Mouse (Mus musculus) telencephalon, adult 2 months (tissue): ENCODE measurements around the gene Gnai1.
"Not testable (repeated sequence)": the region's sequence is repeated elsewhere in the genome, so short reads cannot be mapped to it uniquely, and the experiment has no call there.

Experiments
- DNase-seq: peaks from one replicate; pipeline ENCODE4 v3.0.0-alpha.2; 2011; ENCODE audit warnings: low read depth, low spot score

Gnai1 gene

DNA sequence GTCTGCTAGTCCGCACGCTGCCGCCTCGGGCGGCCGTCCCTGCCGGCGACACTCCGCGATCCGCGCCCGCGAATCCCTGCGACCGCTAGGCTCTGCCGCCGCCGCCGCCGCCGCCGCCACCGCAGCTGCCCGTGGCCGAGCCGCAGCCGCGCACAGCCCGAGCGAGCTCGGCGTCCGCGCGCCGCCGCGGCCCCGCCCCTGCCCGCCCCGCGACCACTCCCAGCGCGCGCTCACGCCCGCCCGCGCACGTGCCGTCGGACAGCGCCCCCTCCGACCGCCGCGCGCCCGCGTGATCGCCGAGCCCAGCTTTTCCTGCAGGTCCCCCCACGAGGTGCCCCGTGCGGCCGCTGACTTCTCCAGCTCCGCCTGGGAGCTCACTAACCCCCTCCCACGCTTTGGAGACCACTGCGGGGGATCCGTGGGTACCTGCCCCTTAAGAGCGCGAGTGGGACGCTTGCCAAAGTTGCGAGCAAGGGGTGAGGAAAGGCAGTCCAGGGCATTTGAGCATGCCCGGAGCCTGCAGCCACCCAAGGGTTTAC is at the start of gene Gnai1:
Gene Gnai1, minus strand, starts transcription at position 75 of the 539 bp plus-strand sequence.
- DNase-seq: no peak

DNA sequence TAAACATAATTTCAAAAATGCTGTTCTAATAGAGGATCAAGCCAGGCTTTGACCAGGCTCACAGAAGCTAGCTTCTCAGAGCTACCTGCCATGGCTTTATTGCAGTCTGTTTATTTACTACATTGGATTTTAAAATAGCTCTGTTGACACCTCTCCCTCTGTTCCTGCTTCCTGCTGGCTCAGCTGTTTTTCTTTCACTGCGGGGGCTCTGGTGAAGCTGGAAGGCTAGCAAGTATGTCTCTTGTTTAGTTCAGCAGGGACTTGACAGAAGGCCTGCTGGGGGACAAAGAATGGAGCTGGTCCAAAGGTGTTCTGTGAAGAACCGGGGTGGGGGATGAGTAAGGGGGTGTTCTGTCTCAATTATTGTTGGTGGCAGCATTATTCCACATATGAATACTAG is 7.7 kb upstream of the Gnai1 start:
- DNase-seq: no peak

DNA sequence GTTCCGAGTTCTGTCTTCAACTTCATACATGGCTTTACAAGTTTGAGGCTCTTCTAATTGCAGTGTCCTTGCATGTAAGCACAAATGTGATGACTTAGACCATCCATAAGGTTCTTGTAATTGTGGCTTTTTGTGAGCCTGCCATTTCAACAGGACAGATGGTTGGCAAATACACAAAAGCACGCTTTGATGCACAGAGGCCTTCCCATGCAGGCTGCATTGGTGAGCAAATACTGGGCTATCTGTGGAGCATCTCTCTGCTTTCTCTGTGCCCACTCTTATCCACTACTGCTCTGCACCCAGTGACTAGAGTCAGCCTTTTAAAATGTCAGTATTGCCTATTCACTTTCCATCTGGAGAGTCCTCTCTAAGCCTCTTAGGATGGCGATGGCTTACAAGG is 5.3 kb upstream of the Gnai1 start:
- no peak for DNase-seq

DNA sequence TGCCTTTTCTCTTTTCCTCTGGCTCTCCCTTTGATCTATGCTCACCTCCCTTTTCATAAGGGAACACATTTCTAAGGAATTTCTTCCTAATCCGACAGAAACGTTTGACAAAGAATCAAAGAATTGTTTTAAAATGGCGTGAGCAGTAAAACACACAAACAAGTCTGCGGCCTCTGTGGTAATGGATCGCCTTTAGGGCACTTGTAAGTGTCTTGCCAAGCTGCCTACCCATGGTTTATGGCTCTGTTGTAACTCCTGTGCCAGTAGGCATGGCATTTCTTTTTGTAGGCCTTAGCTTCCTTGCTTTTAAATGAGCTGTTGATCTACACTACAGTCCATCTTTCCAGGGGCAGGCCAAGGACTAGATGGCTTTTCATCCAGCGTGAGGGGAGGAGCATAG is 801 bp upstream of the Gnai1 start:
- no peak for DNase-seq

DNA sequence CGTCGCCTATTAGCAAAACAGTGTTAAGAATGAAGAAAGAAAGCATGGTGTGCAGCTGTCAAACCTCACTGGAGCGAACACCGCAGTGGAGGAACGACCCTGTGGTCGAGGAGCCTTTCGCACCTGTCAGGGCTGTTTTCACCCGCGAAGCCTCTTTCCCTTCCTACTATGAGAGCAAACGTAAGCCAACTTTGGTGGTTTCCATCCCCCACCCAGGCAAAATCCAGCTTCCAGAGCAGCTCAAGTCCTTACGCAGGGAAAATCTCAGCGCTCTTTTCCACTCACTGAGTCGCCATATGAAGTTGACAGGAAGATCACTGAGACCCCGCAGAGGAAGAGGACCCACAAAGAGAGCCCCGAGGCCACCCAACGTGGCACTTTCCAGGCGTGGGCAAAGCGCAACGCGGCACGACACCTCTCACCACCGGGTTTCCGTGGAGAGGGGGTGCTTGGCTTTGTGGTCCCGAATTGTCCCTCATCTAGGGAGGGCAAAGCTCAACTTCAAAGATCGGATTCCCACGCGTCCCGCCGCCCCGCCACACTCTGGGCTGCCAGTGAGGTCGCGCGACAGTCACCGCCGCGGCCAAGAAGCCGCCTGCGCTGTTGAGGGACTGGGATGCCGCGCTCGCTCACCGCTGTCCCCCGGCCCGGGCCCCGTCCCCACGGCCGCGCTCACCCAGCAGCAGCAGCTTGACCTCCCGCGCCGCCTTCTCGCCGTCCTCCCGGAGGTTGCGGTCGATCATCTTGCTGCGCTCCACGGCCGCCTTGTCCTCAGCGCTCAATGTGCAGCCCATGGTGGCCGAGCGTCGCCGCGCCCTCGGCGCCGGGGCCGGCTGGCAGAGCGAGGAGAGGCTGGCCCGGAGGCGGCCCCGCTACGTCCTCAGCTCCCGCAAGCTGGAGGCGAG is 527 bp downstream of the Gnai1 start:
- DNase-seq: no peak

DNA sequence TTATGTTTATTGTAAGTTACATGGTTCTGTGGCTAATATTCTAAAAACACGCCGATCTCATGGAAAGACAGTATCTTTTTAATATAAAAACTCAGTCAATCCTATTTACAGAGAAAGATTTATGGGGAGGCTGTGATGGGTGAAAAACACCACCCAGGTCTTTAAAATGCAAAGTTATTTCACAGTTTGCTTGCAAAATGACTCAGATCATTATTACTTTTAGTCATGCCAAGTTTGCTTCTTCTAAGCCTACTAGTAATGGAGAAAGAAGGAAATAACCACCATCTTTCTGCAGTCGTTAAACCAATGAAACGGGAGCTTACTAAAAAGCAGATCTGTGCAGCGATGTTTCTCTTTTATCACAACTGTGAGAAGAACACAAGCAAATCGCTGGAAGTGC is 1.4 kb downstream of the Gnai1 start:
- DNase-seq: no peak

DNA sequence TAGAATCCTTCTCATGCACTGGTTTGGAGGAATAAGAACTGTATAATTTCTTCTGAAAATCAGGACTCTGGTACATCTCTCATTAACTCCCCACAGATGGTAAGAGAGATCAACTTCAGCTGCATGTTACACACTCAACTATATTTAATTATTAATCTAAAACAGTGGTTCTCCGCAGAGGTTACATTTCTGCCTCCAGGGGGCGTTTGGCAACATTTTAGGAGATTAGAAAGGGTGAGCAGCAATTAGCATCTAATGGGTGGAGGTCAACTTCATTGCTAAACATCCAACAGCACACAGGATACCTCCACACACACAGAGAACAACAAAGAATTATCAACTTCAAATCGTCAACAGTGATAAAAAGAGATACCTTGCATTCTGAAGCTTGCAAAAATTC is 2.0 kb downstream of the Gnai1 start:
- no peak for DNase-seq

DNA sequence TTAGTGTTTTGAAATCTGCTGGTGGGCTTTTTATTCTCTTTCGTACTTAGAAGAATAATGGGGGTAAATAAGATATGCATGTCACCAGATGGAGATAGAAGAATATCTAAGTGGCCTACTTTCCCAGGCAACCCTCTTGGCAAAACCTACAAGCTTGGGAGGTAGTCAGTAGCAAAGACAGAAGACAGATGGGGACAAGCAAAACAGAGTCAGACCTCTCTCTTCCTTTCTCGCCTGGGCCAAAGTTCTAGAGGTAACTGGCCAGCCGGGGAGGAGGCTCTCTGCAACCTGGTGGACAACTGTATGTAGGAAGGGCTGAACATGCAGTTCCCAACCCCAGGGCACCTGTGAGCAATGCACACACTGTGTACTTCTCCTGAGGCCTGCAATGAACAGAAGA is 12.9 kb downstream of the Gnai1 start:
- DNase-seq: no peak

DNA sequence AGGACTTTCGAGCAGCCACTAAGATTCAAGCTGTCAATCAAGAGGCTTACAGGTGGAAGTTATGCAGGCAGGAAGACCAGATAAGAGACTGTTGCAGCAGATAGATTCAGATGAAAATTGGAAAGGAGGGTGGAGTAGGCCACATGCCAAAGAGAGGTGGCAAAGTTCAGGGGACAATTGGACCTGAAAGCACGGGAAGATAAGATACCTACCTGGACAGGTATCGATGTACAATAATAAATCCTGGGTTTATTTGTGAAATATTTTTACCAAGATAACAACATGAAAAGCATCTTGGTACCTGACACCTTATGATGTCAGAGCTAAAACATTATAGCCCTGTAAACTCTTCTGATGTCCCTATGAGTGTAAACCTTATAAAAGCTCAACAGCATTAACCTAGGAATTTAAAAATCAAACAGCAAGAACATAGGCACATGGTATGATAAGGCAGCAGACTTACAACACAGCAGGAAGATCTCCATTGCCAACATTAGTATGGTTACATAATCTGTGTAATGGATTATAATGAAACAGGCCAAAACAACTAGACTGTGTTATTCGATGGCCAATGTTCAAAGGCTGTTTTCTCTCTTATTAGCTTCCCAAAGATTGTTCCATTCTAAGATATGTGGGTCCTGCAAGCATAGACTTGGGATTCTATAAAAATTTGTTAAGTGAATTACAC is 16.6 kb downstream of the Gnai1 start:
- no peak for DNase-seq

DNA sequence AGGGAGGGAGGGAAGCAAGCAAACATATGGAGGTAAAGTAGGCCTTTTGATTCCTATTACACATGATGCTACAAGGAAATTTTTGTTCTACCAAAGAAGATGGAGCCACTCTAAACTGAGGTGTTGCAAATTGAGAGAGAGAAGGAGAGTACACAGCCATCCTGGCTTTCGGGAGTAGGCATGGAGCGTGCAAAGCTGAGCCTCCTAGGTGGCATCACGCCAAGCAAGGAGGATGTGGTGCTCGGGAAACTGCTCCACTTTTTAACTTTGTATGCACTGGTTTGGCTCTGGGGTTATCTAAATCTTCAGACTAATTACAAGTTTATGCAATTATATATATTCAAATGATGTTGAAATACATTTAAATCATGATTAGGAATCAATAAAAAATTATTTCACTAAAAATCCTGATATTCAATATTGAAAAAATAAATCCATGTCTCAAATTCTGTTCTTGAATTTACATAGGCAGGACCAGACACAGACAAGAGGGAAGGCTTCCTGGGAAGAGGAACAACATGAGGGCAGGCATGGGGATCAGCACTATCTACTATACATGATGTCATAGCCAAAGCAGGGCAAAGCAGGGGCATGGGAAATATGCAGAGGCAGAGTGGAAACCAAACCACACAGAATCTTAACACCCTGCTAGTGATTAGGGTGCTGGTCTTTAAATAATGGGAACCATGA is 17.2 kb downstream of the Gnai1 start:
- DNase-seq: no peak

DNA sequence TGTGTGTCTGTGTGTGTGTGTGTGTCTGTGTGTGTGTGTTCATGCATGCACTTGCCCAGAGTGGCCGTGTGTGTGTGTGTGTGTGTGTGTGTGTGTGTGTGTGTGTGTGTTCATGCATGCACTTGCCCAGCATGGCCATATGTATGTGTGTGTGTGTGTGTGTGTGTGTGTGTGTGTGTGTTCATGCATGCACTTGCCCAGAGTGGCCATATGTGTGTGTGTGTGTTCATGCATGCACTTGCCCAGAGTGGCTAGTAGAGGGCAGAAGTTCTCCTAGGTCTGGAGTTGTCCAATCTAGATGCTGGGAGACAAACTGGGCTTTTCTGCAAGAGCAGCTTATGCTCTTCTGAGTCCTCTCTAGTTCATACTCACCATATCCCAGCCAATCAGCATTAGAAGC is 18.3 kb downstream of the Gnai1 start:
- not testable (repeated sequence) for DNase-seq

DNA sequence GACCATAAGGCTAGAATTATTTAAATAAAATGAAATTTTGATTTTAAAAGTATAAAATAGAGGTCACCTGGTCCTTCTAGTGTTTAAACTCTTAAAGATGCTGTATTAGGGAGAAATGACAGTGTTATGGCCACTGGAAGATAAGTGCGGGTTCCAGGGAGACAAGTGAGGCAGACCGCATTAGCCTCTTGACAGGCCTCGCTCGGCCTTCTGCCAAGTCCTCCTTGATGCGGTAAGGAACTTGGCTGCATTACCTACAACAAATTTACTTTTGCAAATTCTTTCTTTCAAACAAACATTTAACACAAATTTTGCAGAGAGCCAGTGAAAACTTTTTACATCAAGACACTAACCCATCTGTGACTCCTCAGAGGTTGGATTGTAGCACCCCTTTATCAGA is 27.9 kb downstream of the Gnai1 start:
- no peak for DNase-seq

DNA sequence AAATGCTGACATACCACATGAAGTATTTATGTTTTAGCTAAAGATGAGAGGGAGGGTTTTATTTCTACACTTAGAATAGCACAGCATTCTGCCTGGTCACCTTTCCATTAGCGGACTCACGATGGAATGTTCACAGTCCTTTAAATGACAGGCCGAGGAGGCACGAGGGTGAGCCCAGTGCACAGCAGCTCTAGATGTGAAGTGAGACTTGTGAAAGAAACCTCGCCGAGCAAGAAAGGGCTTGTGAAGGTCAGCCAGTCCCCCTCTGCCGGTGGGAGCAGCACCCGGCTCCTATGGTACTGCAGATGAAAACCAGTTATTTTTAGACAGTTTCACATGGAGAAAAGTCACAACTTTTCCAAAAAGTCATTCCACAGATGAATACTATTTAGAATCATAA is 29.4 kb downstream of the Gnai1 start:
- no peak for DNase-seq

DNA sequence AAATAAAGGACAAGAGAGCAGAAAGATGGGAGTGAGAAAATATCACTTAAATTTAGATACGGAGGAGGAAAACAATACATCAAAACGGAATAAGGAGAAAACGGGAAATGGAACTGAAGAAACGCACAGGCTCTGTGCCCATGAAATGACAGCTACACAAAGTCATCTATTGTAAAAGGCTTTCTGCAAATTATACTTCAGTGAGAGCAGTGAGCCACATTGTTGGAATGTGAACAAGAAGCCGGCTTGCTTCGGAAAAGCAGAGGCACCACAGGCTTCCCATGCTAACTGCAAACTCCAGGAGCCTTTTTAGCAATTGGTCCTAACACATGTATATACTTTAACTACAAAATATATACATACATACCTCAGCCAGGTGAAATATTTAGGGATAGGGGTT is 34.0 kb downstream of the Gnai1 start:
- DNase-seq: peak; percentile 58

DNA sequence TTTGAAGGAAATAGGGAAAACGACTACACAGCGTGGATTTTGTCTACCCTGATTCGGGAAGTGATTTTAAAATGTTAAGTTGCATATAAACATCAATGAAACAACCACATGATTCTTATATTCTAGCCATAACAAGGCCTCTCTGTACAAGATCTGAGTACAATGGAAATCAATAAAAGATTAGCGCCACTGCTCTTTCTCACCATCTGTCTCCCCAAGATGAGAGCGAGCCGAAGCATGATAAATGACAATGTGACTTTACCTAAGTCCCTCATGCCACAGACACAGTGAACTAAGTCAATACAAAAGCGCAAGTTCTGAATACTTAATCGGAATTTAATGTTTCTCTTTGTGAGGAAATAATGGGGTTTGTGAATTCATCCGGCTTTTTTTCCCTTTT is 36.6 kb downstream of the Gnai1 start:
- no peak for DNase-seq

DNA sequence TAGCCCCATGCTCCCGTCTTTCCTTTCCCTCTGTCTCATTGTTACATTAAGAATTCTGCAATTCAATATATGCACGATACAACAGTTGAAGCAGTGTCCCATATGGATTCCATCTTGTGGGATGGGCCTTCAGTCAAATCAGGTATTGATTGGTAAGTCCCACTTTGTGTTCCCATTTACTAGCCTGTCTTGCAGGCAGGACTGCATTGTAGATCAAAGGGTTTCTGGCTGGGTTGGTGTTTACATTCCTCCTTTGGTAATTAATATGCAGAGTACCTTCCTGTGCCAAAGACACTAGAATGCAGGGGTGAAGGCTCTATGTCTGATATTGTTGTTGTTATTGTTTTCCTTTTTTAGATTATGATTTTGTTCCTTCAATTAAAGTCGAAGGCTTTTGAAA is 38.5 kb downstream of the Gnai1 start:
- DNase-seq: no peak

DNA sequence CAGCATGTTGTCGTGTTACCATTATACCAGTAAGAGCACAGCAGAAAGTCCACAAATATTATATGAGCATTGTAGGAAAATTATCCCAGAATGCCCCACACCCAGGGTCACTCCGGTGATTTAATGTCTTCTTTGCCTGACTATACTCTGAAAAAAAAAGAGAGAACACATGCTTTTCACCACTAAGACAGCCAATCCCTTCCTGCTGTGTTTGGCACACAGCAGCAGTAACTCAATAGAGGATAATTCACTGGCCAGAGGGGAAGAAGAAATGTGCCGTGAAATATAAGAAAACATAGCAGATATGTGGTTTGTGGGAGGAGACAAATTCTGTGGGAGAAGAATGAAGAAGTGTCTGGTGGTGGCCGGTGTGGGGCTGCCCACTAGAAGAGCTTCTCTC is 41.3 kb downstream of the Gnai1 start:
- DNase-seq: no peak

DNA sequence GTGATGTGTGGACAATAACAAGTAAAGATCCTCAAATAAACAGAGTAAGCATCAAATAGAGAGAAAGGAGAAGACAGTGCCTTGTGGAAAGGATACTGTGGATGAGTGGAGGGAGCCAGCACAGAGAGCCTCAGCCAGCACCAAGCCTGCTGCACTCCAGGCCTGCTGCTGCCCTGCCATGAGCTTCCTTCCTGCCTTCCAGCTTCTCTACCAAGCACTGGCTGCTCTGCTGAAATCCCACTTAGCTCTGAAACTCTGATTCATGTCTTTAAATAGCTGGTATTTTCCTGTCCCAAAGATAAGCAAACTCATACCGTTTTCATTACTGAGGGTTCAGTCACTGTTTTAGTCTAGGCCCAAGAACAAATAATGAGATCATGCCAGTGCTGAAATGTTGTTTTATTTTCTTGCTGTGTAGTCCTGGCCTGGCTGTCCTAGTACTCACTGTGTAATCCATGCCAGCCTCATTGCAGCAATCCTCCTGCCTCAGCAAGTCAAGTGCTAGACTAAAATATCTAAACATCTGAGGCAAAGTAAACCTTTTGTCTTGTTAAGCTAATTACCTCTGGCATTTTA is 52.8 kb downstream of the Gnai1 start:
- no peak for DNase-seq

DNA sequence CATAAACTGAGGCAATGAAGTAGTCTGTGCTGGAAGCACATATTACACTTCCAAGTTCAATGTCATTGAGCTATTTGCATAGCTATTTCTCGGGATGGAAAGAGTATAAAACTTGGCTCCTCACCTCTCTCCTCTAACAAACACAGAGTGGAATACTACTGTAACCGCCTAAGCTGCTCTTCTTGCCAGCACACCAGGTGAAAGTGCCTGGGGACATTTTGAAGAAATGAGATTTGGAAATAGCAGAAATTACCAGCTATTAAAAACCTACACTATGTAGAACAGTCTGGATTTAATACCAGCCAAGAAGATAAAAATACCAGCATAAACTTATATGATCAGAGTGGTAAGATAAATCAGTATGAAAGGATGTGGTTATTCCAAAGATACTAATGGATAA is 63.6 kb downstream of the Gnai1 start:
- DNase-seq: no peak

DNA sequence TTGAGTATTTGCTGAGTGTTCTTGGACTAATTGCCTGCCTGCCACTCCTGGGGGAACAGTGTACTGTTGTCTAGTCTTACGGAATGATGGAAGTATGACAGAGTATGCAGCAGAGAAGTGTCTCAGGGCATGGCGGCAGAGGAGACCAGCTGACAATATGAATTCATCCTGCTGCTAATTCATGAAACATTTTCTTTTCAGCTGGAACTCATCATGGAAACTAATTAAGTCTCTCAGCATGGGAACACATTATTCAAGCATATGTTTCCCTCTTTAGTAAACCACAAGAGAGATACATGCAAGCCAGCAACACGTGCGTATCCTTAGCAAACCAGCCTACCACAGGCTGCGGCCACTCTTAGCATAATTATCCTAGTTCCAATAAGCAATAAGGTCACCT is 67.4 kb downstream of the Gnai1 start:
- DNase-seq: no peak

DNA sequence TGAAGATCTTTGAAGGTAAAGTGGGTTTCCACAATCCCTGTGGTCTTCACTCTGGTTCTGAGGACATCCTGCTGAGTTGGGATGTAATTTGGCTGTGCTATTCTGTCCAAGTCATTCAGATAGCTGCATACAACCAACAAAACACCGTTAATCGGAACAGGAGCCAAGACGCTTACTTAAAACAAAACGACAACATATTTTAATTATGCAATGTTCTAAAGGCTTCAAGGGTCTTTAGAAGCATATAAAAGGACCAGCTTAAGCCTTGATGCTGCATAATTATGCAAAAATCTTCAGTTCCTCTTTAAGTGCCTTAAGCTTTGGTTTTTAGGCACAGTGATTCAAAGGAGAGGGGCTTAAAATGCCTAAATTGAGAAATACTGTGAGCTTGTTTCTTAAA is 70.6 kb downstream of the Gnai1 start:
- no peak for DNase-seq

DNA sequence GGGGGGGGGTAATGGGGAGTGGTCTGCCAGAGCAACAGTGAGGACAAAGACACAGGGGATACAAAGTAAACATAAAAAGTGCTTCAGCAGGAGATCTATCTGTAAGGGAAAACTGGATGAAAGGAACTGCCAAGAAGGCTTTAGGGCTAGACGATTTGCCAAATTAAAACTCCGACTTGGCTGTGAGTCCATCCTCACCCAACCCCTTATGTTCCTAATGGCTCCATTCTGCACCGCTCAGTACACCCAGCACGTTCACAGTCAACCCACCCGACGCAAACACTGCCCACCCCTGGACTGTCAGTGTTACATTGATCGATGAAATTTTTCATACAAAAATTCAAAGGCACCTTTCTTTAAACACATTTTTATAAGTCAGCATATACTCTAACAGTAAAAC is 71.5 kb downstream of the Gnai1 start:
- no peak for DNase-seq
